Mouse (Mus musculus): ENCODE data around the gene Nol12. TPM values are rescaled to one million over a fixed set of nuclear protein-coding genes. Genes with fewer than 3 reads are reported as not detected.

Nol12 gene
- total RNA-seq, 2 experiments from 2014 or later = 37.3 to 44.0 TPM

- no peak for DNase-seq (ENCODE audit: low spot score in 2 of 2)
Measured at GRCm38 (mm10) chr15:78990093-78990463, 55.3 kb downstream of the Nol12 start.

- DNase-seq (ENCODE audit: low spot score in 2 of 2) = no peak
Measured at GRCm38 (mm10) chr15:78990970-78991525, 56.3 kb downstream of the Nol12 start.

GRCm38 (mm10) chr15:78992235-78992634 lies 57.5 kb downstream of the Nol12 start:
- DNase-seq (ENCODE audit: low spot score in 2 of 2) = no peak

GRCm38 (mm10) chr15:78992925-78993324 lies 58.2 kb downstream of the Nol12 start:
- DNase-seq (ENCODE audit: low spot score in 2 of 2) = no peak

Small RNA genes lying within 50 kb of the gene (microRNA-seq; reads per million reads assigned to microRNA genes)
- gene Mir6955 = 1.7 reads per million in 2 experiments

Other genes starting within 250 kb of the Nol12 start
- 100 to 1,000 TPM; 165 to 168 TPM for gene Elfn2, start 216.2 kb upstream of the Nol12 start, total RNA-seq (2021)
- gene Mfng, start 161.5 kb upstream of the Nol12 start, total RNA-seq (2021) = 1 to 10 TPM; 3.8 to 4.2 TPM
- 1 to 10 TPM; 4.8 to 4.9 TPM for gene Card10, start 131.9 kb upstream of the Nol12 start, total RNA-seq (2021)
- gene Cdc42ep1, start 92.3 kb upstream of the Nol12 start, total RNA-seq (2021) = 10 to 100 TPM; 15.3 to 16.3 TPM
- not detected for gene Lgals2, start 79.4 kb upstream of the Nol12 start, total RNA-seq (2021)
- 10 to 100 TPM; 64.6 to 67.2 TPM for gene Gga1, start 57.7 kb upstream of the Nol12 start, total RNA-seq (2021)
- under 1 TPM in 1 of 2 experiments, not detected in 1; 0.52 TPM for gene Gm49510, start 35.3 kb upstream of the Nol12 start, total RNA-seq (2021)
- gene Sh3bp1, start 35.2 kb upstream of the Nol12 start, total RNA-seq (2021) = 10 to 100 TPM; 33.8 to 39.9 TPM
- 100 to 1,000 TPM; 178 to 191 TPM for gene Pdxp, start 21.0 kb upstream of the Nol12 start, total RNA-seq (2021)
- 10 to 100 TPM; 26.4 to 26.8 TPM for gene Lgals1, start 8.2 kb upstream of the Nol12 start, total RNA-seq (2021)
- gene Triobp, start 12.8 kb downstream of the Nol12 start, total RNA-seq (2021) = 10 to 100 TPM; 11.0 to 11.3 TPM
- 10 to 100 TPM; 79.6 to 93.8 TPM for gene H1f0, start 93.5 kb downstream of the Nol12 start, total RNA-seq (2021)
- gene Galr3, start 107.0 kb downstream of the Nol12 start, total RNA-seq (2021) = under 1 TPM; 0.82 to 0.98 TPM
- gene Ankrd54, start 128.0 kb downstream of the Nol12 start, total RNA-seq (2021) = 10 to 100 TPM; 17.8 to 24.9 TPM
- 10 to 100 TPM; 66.5 to 68.2 TPM for gene Eif3l, start 140.2 kb downstream of the Nol12 start, total RNA-seq (2021)
- 10 to 100 TPM; 22.2 to 26.8 TPM for gene Micall1, start 174.0 kb downstream of the Nol12 start, total RNA-seq (2021)
- gene Polr2f, start 206.1 kb downstream of the Nol12 start, total RNA-seq (2021) = 100 to 1,000 TPM; 102 to 111 TPM
- gene 1700088E04Rik, start 206.3 kb downstream of the Nol12 start, total RNA-seq (2021) = 10 to 100 TPM in 1 of 2 experiments, 1 to 10 TPM in 1; 7.3 to 10.8 TPM
- gene Sox10, start 230.3 kb downstream of the Nol12 start, total RNA-seq (2021) = 10 to 100 TPM; 19.6 to 26.1 TPM

All from left cerebral cortex, adult 18-20 months (tissue).